Mouse (Mus musculus): ENCODE measurements at regions not wholly inside any gene's neighbourhood (a gene's known extent, or its start where the extent isn't known, plus 50 kb on each side); places are given as distances from the start of the nearest gene placed in this dataset.

DNA sequence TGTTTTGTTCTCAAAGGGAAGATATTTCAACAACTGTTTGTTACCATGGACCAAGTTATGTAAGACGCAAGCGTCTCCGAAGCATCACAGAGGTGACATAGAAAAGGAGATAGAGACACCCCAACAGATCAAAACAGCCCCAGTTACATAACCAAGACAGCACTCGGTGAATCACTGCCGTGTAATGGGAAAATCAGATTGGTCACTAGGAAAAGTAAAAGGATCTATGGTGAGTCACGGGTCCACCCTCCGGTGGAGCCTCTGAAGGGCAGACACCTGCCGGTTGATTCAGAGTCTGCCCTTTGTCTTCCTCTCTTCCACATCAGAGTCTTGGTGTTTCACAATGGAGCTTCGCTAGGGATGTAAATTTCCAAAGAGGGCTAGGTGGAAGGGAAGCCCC is 62.9 kb upstream of the Odc1 start:
- no peak for DNase-seq

GRCm38 (mm10) chr12:17482196-17482595 is 62.4 kb upstream of the Odc1 start:
- DNase-seq = no peak

GRCm38 (mm10) chr12:17484448-17484847 is 60.1 kb upstream of the Odc1 start:
- DNase-seq = no peak

DNA sequence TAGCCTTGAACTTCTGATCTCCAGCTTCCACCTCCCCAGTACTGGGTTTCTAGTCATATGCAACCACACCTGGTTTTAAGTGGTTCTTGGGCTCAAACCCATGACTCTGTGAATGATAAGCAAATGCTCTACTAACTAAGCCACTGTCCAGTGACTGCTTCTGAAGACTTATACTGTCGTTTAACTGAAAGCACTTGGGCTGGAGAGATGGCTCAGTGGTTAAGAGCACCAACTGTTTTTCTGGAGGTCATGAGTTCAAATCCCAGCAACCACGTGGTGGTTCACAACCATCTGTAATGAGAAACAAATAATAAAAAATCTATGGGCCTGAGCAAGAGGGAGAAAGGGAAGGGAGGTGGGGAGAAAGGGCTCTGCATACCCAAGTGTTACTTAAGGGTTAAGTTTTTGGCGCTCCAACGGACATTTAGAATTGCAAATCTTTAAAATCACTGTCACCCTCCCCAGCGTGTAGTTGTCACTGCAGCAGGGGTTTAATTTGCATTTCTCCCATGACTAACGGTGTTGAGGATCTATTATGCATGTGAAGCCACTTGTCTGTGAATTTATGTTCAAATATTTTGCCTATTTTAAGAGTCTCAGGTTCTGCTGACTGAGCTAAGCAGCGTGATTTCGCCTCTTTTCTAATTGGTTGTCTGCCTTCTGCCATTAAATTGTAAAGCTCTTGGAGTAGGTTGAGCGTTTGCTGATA is 58.4 kb upstream of the Odc1 start:
- DNase-seq = peak in 1 of 2 experiments; percentile 7

DNA sequence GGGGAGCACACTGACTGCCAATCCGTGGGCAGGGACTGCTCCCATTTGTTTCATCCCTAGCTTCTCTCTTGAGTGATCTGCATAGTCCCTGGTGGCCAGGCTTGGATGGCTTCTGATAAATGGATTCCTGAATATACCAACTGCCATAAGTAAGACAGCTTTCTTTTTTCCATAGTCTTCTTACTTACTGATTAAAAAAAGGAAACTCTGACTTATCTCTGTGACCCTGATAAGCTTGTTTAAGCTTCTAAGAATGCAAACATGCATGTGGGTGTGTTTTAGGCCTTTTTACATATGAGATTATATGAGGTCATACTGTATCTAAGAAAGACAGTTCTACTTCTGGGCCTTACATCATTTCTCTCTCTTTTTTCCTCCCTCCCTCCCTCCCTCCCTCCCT is 57.3 kb upstream of the Odc1 start:
- DNase-seq = no peak

DNA sequence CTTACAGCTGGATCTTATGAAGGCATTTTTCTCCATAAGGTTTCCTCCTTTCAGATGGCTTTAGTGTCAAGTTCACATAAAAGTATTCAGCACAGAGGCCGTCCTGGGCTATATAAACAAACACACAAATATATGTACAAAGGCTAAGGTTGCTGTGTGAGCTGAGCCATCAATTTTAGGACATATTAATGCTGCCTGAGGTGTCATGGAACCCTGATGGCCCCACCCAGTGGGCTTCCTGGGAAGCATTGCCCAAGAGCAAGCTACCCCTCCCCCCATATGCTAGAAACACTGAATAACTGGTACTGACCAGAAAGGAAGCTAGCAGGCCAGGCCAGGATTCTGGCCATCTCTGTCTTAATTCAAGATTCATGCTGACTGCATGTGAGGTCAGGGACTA is 56.4 kb upstream of the Odc1 start:
- DNase-seq = no peak

DNA sequence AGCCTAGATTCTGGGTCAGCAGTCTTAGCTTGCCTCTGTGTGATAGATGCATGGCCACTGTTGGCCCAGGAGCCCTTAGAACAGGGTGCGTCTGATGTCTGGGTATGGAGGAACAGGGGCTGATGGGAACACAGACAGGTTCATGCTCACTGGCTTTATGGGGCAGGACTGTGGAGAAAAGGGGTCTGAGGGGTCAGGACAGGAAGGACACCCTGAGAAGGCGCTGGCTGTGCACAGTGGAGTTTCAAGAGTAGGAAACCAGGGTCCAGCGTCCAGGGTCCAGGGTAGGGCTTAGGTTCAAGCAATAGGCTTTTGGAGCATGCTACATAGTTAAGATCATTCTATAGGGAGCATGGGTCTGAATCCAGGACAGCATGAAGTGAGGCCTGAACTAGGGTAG is 54.6 kb upstream of the Odc1 start:
- no peak for DNase-seq

- no peak for DNase-seq
These were observed 52.0 kb upstream of the Odc1 start for GRCm38 (mm10) chr12:17492574-17492973.

DNA sequence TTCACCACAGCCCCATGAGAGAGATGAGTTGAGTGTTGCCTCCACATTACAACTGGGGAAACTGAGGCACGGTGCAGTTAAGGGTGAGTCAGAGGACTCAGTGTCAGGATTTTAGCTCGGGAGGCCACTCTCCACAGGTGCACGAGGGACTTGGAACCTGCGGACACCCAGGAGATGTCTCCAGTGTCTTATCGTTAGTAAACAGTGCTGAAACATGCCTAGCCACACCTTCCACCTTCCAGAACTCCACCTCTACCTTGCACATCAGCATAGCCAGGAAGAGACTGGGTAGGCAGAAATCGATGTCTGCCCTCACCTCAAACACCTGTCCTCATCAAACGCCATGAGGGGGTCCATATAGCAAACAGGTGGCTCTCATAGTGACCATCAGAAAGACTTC is 51.5 kb upstream of the Odc1 start:
- no peak for DNase-seq

DNA sequence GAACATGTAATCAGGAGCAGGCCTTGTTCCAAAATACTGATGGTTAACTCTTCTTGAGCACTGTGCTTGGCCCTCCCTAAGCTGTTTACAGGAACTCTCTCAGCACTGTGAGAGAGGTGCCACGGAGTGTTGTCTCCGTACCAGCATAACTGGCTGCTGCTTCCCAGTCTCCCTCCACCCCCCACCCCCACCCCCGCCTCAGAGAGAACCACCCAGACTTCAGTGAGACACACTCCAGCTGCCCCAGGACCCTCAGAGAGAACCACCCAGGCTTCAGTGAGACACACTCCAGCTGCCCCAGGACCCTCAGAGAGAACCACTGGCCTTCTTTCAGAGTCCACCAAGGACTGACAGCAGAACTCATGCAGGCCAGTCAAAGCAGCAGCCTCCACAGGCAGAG is 50.8 kb upstream of the Odc1 start:
- DNase-seq = no peak
